Mouse (Mus musculus): ENCODE results near the gene Zfyve19. TPM values are rescaled to one million over a fixed set of nuclear protein-coding genes. Genes with fewer than 3 reads are reported as not detected.

Zfyve19 gene
- polyA plus RNA-seq, 1 experiment from 2014 or later, result 36.8 TPM

GRCm38 (mm10) chr2:119240075-119240818 lies 31.8 kb downstream of the Zfyve19 start:
- no peak for ATAC-seq (replicated peaks; ENCODE audit: extremely low read depth, insufficient read depth, low FRiP score)
- H3K4me3 ChIP-seq (ENCODE audit: low read length), result no peak overlapping the region
- 63% methylated on average over 4 of the region's 4 CpGs for WGBS
- peaks cover 46% of the 10 kb centered on the region for H3K27me3 ChIP-seq (ENCODE audit: control insufficient read depth, insufficient read depth, low read length)
- H3K36me3 ChIP-seq (ENCODE audit: control insufficient read depth, insufficient read depth), result no peaks in the 10 kb centered on the region
- H3K4me2 ChIP-seq (ENCODE audit: low read depth, low read length), result no peak overlapping the region
- H3K9me3 ChIP-seq (replicated peaks; ENCODE audit: control insufficient read depth, low read length), result no peaks in the 10 kb centered on the region
- H3K4me1 ChIP-seq (ENCODE audit: control insufficient read depth, insufficient read depth, low read length), result peaks cover 9% of the 10 kb centered on the region
- H3K9ac ChIP-seq (ENCODE audit: low read length), result no peak overlapping the region
- H3K27ac ChIP-seq (ENCODE audit: low read length), result no peak overlapping the region

- ATAC-seq (replicated peaks; ENCODE audit: extremely low read depth, insufficient read depth, low FRiP score), result no peak
- H3K4me3 ChIP-seq (ENCODE audit: low read length), result no peak overlapping the region
- H3K27ac ChIP-seq (ENCODE audit: low read length), result no peak overlapping the region
- no peak overlapping the region for H3K4me2 ChIP-seq (ENCODE audit: low read depth, low read length)
- H3K9ac ChIP-seq (ENCODE audit: low read length), result no peak overlapping the region
- no peaks in the 10 kb centered on the region for H3K9me3 ChIP-seq (replicated peaks; ENCODE audit: control insufficient read depth, low read length)
- no peaks in the 10 kb centered on the region for H3K36me3 ChIP-seq (ENCODE audit: control insufficient read depth, insufficient read depth)
- WGBS, result 71% methylated on average over 4 of the region's 4 CpGs
- H3K27me3 ChIP-seq (ENCODE audit: control insufficient read depth, insufficient read depth, low read length), result peaks cover 41% of the 10 kb centered on the region
- H3K4me1 ChIP-seq (ENCODE audit: control insufficient read depth, insufficient read depth, low read length), result peaks cover 9% of the 10 kb centered on the region
These were observed 32.4 kb downstream of the Zfyve19 start for GRCm38 (mm10) chr2:119240819-119241186.

GRCm38 (mm10) chr2:119242548-119242947 lies 34.1 kb downstream of the Zfyve19 start:
- H3K4me1 ChIP-seq (ENCODE audit: control insufficient read depth, insufficient read depth, low read length), result 0 out of 2 replicates have a peak, but pooled peaks cover 2% of the 10 kb centered on the region
- WGBS, result 69% methylated on average over 9 of the region's 9 CpGs
- no peaks in the 10 kb centered on the region for H3K36me3 ChIP-seq (ENCODE audit: control insufficient read depth, insufficient read depth)
- H3K4me3 ChIP-seq (ENCODE audit: low read length), result no peak overlapping the region
- H3K27ac ChIP-seq (ENCODE audit: low read length), result no peak overlapping the region
- no peaks in the 10 kb centered on the region for H3K9me3 ChIP-seq (replicated peaks; ENCODE audit: control insufficient read depth, low read length)
- no peak overlapping the region for H3K9ac ChIP-seq (ENCODE audit: low read length)
- no peak for ATAC-seq (replicated peaks; ENCODE audit: extremely low read depth, insufficient read depth, low FRiP score)
- peaks cover 23% of the 10 kb centered on the region for H3K27me3 ChIP-seq (ENCODE audit: control insufficient read depth, insufficient read depth, low read length)
- no peak overlapping the region for H3K4me2 ChIP-seq (ENCODE audit: low read depth, low read length)

GRCm38 (mm10) chr2:119245246-119245645 lies 36.8 kb downstream of the Zfyve19 start:
- no peak overlapping the region for H3K9ac ChIP-seq (ENCODE audit: low read length)
- no peaks in the 10 kb centered on the region for H3K4me1 ChIP-seq (ENCODE audit: control insufficient read depth, insufficient read depth, low read length)
- no peak overlapping the region for H3K4me3 ChIP-seq (ENCODE audit: low read length)
- no peaks in the 10 kb centered on the region for H3K36me3 ChIP-seq (ENCODE audit: control insufficient read depth, insufficient read depth)
- ATAC-seq (replicated peaks; ENCODE audit: extremely low read depth, insufficient read depth, low FRiP score), result no peak
- WGBS, result 72% methylated on average over 7 of the region's 7 CpGs
- no peaks in the 10 kb centered on the region for H3K9me3 ChIP-seq (replicated peaks; ENCODE audit: control insufficient read depth, low read length)
- peaks cover under 1% of the 10 kb centered on the region for H3K27me3 ChIP-seq (ENCODE audit: control insufficient read depth, insufficient read depth, low read length)
- no peak overlapping the region for H3K4me2 ChIP-seq (ENCODE audit: low read depth, low read length)
- H3K27ac ChIP-seq (ENCODE audit: low read length), result no peak overlapping the region

GRCm38 (mm10) chr2:119247904-119248303 lies 39.5 kb downstream of the Zfyve19 start:
- WGBS, result 80% methylated on average over 9 of the region's 9 CpGs
- Histone ChIP-seq H3K4me2 (ENCODE audit: low read depth, low read length) (no peak overlapping the region), H3K27ac (ENCODE audit: low read length) (no peak overlapping the region), H3K36me3 (ENCODE audit: control insufficient read depth, insufficient read depth) (no peaks in the 10 kb centered on the region), H3K27me3 (ENCODE audit: control insufficient read depth, insufficient read depth, low read length) (peaks cover 3% of the 10 kb centered on the region), H3K4me1 (ENCODE audit: control insufficient read depth, insufficient read depth, low read length) (peaks cover 4% of the 10 kb centered on the region), H3K9me3 (replicated peaks; ENCODE audit: control insufficient read depth, low read length) (no peaks in the 10 kb centered on the region), H3K9ac (ENCODE audit: low read length) (no peak overlapping the region), H3K4me3 (ENCODE audit: low read length) (no peak overlapping the region)
- ATAC-seq (replicated peaks; ENCODE audit: extremely low read depth, insufficient read depth, low FRiP score), result no peak

GRCm38 (mm10) chr2:119249592-119250061 lies 41.2 kb downstream of the Zfyve19 start:
- ATAC-seq (replicated peaks; ENCODE audit: extremely low read depth, insufficient read depth, low FRiP score), result no peak
- no peak overlapping the region for H3K9ac ChIP-seq (ENCODE audit: low read length)

GRCm38 (mm10) chr2:119250377-119250776 lies 42.0 kb downstream of the Zfyve19 start:
- H3K4me3 ChIP-seq (ENCODE audit: low read length), result no peak overlapping the region
- H3K27me3 ChIP-seq (ENCODE audit: control insufficient read depth, insufficient read depth, low read length), result peaks cover 10% of the 10 kb centered on the region
- no peak overlapping the region for H3K27ac ChIP-seq (ENCODE audit: low read length)
- H3K4me2 ChIP-seq (ENCODE audit: low read depth, low read length), result no peak overlapping the region
- H3K9ac ChIP-seq (ENCODE audit: low read length), result no peak overlapping the region
- H3K4me1 ChIP-seq (ENCODE audit: control insufficient read depth, insufficient read depth, low read length), result peaks cover 4% of the 10 kb centered on the region
- H3K36me3 ChIP-seq (ENCODE audit: control insufficient read depth, insufficient read depth), result no peaks in the 10 kb centered on the region
- no peaks in the 10 kb centered on the region for H3K9me3 ChIP-seq (replicated peaks; ENCODE audit: control insufficient read depth, low read length)
- no peak for ATAC-seq (replicated peaks; ENCODE audit: extremely low read depth, insufficient read depth, low FRiP score)
- 57% methylated on average over 5 of the region's 5 CpGs for WGBS

More at GRCm38 (mm10) chr2:119249592-119250061, 41.2 kb downstream of the Zfyve19 start:
- Histone ChIP-seq H3K4me2 (ENCODE audit: low read depth, low read length) (no peak overlapping the region), H3K36me3 (ENCODE audit: control insufficient read depth, insufficient read depth) (no peaks in the 10 kb centered on the region), H3K4me3 (ENCODE audit: low read length) (no peak overlapping the region), H3K4me1 (ENCODE audit: control insufficient read depth, insufficient read depth, low read length) (peaks cover 4% of the 10 kb centered on the region), H3K27ac (ENCODE audit: low read length) (no peak overlapping the region), H3K9me3 (replicated peaks; ENCODE audit: control insufficient read depth, low read length) (no peaks in the 10 kb centered on the region), H3K27me3 (ENCODE audit: control insufficient read depth, insufficient read depth, low read length) (peaks cover 9% of the 10 kb centered on the region)
- WGBS, result 52% methylated on average over 4 of the region's 4 CpGs

GRCm38 (mm10) chr2:119250826-119251478 lies 42.5 kb downstream of the Zfyve19 start:
- Histone ChIP-seq H3K27ac (ENCODE audit: low read length) (no peak overlapping the region), H3K4me3 (ENCODE audit: low read length) (peak overlapping the region; percentile 24; the same call in 1 of the 2 replicates), H3K9ac (ENCODE audit: low read length) (no peak overlapping the region), H3K4me2 (ENCODE audit: low read depth, low read length) (peak overlapping the region; percentile 61), H3K4me1 (ENCODE audit: control insufficient read depth, insufficient read depth, low read length) (peaks cover 4% of the 10 kb centered on the region), H3K9me3 (replicated peaks; ENCODE audit: control insufficient read depth, low read length) (no peaks in the 10 kb centered on the region), H3K27me3 (ENCODE audit: control insufficient read depth, insufficient read depth, low read length) (peaks cover 12% of the 10 kb centered on the region), H3K36me3 (ENCODE audit: control insufficient read depth, insufficient read depth) (no peaks in the 10 kb centered on the region)
- 12% methylated on average over 11 of the region's 11 CpGs for WGBS
- ATAC-seq (replicated peaks; ENCODE audit: extremely low read depth, insufficient read depth, low FRiP score), result peak; percentile 71; the same call in 1 of the 2 replicates

- H3K27ac ChIP-seq (ENCODE audit: low read length), result no peak overlapping the region
- ATAC-seq (replicated peaks; ENCODE audit: extremely low read depth, insufficient read depth, low FRiP score), result no peak
- no peak overlapping the region for H3K4me3 ChIP-seq (ENCODE audit: low read length)
- peaks cover 4% of the 10 kb centered on the region for H3K4me1 ChIP-seq (ENCODE audit: control insufficient read depth, insufficient read depth, low read length)
- H3K4me2 ChIP-seq (ENCODE audit: low read depth, low read length), result no peak overlapping the region
- no peak overlapping the region for H3K9ac ChIP-seq (ENCODE audit: low read length)
- no peaks in the 10 kb centered on the region for H3K9me3 ChIP-seq (replicated peaks; ENCODE audit: control insufficient read depth, low read length)
- 26% methylated on average over 7 of the region's 7 CpGs for WGBS
- no peaks in the 10 kb centered on the region for H3K36me3 ChIP-seq (ENCODE audit: control insufficient read depth, insufficient read depth)
- peaks cover 14% of the 10 kb centered on the region for H3K27me3 ChIP-seq (ENCODE audit: control insufficient read depth, insufficient read depth, low read length)
These were observed 46.6 kb downstream of the Zfyve19 start for GRCm38 (mm10) chr2:119254976-119255375.

Data from heart, embryonic 16.5 days (tissue).